Mouse (Mus musculus) cerebellum, adult (tissue): ENCODE measurements around the gene Sdk1.
A peak's percentile ranks its signal among the peaks of the same experiment; 100 is the strongest.

Experiments used
- ATAC-seq: cut with Nextera tagmentation; 2 replicates; pipeline ENCODE4 v1.9.2; 2017; ENCODE audit warnings: mild to moderate bottlenecking, moderate library complexity, mixed read lengths; ENCODE audit not compliant: insufficient number of reproducible peaks, low FRiP score, low TSS enrichment

Gene Sdk1

GRCm38 (mm10) chr5:141240841-141241543, at the start of gene Sdk1:
Gene Sdk1, plus strand, starts transcription at chr5:141241490.
- peak; percentile 89 for ATAC-seq

GRCm38 (mm10) chr5:141197278-141197677, 44.0 kb upstream of the Sdk1 start:
- ATAC-seq: no peak

DNA sequence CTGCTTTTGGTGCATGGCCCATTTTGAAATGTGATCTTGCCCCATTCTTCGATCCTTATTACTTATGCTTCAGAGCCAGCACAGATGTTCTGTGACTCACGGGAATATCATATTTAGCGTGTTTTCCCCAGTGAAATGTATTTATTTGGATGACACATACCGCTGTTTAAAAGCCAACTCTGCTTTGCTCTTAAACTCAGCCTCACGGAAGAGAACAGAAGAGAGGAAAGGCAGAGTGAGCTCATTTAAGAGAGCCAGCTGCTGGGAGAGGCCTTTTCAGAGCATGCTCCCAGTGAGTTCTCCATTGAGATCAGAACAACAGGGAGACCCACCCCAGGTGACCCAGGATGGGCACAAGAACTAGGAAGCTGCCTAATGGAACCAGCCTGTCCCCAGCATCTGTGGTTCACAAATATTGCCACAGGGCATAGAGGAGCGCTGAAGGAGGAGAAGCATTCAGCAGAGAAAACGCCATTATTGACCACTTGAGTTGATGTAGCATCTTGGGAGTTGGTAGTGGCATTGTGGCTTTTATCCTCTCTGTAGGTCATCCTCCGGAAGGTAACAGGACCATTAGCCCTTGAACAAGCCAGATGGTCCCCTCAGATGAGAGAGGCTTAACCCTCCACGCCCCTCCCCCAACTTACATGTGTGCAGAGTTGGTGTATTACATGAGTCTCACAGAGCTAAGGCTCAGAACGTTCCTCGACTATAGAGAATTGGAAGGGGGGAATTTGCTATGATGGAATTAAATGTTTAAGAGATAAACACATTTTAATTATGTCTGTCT, 38.8 kb upstream of the Sdk1 start:
- no peak for ATAC-seq

GRCm38 (mm10) chr5:141207061-141207460, 34.2 kb upstream of the Sdk1 start:
- ATAC-seq: no peak

DNA sequence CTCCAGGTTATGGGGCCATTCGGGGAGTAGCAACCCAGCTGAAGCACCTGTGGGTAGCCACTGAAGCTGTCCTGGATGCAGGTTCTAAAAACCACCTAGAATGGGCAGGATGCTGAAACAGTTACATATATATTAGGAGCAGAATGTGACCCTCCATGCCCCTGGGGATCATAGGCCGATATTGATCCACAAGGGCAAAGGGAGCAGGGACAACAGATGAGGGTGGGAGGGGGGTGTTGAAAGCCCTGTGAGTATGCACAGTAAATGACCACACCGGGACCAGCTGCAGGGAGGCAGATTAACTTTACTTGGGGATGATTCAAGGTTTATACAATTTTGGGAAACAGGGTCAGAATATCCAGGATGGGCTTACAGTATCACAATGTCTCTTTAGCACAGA, 16.0 kb upstream of the Sdk1 start:
- ATAC-seq: no peak

- no peak for ATAC-seq
Measured at GRCm38 (mm10) chr5:141234326-141234725, 7.0 kb upstream of the Sdk1 start.

DNA sequence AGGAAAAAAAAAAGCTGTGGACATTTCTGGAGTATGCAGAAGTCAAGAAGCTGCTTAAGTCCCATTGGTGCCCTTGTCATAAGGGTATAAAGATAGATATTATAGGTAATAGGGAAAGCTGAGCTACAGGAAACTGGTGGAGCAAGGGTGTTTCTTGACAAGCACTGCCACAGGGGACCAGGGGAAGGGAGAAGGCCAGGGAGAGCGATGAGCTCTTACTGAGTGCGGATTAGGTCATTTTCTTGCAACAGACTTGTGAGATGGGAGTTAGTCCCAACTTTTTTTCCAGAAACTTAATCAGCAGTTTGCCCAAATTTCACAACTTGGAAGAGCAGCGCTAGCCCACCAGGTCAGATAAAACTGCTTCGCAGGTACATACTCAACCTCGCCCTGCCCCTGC, 1.9 kb upstream of the Sdk1 start:
- ATAC-seq: no peak

DNA sequence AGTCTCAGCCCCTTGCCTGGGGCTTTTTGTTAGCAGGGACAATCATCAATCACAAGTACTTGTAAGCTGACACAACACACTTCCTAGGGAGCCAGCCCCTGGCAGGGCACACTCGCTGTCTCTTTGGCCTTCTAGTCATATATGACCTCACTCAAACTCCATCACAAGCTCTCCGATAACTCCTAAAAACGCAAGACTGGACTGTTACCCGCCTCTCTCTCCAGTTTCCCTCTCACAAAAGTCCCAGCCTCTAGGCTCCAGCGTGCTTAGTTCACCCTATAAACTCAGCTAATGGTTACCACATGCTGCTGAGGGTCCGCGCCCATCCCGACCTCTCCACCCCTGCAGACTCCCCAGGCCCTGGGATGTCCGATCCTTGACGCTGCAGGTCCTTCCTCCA, 849 bp upstream of the Sdk1 start:
- no peak for ATAC-seq

- ATAC-seq: no peak; the same call in 1 of the 2 replicates
Measured at GRCm38 (mm10) chr5:141241645-141242284, 475 bp downstream of the Sdk1 start.

- ATAC-seq: no peak
Measured at GRCm38 (mm10) chr5:141243253-141243965, 2.1 kb downstream of the Sdk1 start.

DNA sequence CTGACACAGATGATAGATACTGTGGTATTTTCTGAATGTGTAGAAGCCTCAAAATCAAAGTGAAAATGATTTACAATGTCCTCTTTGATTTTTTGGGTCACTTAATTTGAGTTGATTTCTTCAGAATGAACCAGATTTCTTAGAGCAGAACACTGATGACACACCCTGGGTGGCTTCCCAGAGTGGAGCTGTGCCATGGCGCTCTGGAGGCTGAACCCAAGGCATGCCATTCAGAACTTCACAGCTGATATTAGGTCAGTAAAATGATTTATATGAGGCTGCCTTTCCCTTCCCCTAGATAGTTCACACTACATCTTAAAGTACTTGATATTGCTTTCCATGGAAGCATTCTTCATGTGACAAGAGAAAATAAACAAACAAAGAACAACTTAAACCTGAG, 23.0 kb downstream of the Sdk1 start:
- ATAC-seq: no peak

- ATAC-seq: no peak
Measured at GRCm38 (mm10) chr5:141277112-141277511, 35.8 kb downstream of the Sdk1 start.

GRCm38 (mm10) chr5:141281751-141282150, 40.5 kb downstream of the Sdk1 start:
- no peak for ATAC-seq

DNA sequence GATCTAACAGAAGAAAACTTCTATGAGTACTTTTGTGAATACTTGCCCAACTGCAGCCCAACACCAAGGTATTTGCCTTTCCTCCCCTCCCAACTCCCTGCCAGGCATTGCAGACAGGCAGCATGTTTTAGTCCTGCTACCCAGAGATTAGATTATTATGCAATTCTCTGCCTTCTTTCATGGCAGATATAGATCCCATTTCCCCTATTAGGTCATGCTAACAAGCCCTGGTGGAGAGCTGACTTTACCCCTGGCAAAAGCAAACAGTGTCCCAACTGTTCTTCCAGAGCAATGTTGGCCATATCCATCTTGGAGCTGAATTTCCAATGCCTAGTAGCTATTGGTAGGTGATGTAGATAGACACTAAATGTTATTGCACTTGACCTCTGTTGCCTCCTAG, 48.3 kb downstream of the Sdk1 start:
- no peak for ATAC-seq

GRCm38 (mm10) chr5:141295240-141295639, 54.0 kb downstream of the Sdk1 start:
- ATAC-seq: no peak

- ATAC-seq: no peak
Measured at GRCm38 (mm10) chr5:141302287-141302694, 61.0 kb downstream of the Sdk1 start.

DNA sequence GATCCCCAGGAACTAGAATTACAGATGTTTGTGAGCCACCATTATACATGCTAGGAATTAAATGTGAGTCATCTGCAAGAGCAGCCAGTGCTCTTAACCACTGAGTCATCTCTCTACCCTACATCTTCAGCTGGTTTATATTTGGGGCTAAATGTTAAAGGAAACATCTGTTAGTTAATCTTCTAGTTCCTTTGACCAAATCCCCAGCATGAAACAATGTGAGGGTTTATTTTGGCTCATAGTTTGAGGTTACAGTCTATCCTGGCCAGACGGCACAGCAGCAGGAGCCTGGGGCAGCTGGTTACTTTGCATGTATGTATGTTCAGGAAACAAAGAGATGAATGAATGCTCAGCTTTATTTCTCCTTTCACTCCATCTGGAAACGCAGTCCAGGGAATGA, 62.5 kb downstream of the Sdk1 start:
- no peak for ATAC-seq

DNA sequence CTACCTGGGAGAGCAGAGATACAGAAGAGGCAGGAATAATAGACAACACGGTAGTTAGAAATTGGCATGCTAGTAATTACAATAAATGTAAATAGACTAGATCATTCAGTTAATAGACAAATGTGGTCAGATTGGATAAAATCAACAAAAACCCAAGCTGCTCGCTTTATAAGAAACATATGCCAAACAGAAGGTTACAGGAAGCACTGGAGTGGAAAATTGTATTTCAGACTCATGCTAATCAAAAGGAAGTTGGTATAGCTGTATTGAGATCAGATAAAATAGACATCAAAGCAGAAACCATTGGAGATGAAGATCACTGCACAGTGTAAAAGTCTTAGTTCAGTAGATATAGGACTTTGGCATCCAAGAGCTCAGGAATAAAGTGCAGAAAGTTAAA, 63.4 kb downstream of the Sdk1 start:
- ATAC-seq: no peak

DNA sequence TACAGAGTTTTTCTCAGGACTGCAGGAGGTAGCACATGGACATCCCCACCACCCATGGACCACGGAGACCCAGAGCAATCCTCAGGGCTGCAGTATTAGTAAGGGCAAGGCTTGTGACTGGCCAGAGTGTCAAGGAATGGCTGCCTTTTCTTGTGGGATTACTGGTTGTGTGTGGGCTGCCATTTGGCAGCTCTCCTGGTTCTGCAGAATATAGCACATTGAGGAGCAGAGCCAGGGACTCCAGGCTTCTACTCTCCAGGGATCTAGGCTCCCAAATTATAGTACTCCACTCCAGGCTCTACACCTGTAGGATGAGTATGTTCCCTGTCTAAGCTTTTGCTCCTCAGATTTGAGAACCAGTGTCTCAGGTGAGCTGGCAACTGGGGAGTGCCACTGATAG, 69.4 kb downstream of the Sdk1 start:
- ATAC-seq: no peak

- ATAC-seq: no peak
Measured at GRCm38 (mm10) chr5:141311801-141312200, 70.5 kb downstream of the Sdk1 start.

- ATAC-seq: no peak
Measured at GRCm38 (mm10) chr5:141312305-141312704, 71.0 kb downstream of the Sdk1 start.
